Mouse (Mus musculus) megakaryocyte, embryonic 14.5 days (primary cell): Measurements from ENCODE around the gene Stk39. TPM values are rescaled to one million over a fixed set of nuclear protein-coding genes. Genes with fewer than 3 reads are reported as not detected.

ENCODE experiments used
- H3K27me3 ChIP-seq: replicated peaks from 2 replicates; pipeline ENCODE3; 2012; ENCODE audit warnings: inconsistent platforms
- H3K36me3 ChIP-seq: replicated peaks from 2 replicates; pipeline ENCODE3; 2012; ENCODE audit warnings: low read length, inconsistent platforms, mixed read lengths
- H3K4me1 ChIP-seq: 2 replicates; pipeline ENCODE4 v1.6.1; 2012; ENCODE audit warnings: inconsistent platforms
- H3K4me3 ChIP-seq: replicated peaks from 2 replicates; pipeline ENCODE3; 2012; ENCODE audit warnings: moderate library complexity, mild to moderate bottlenecking, inconsistent platforms
- H3K9me3 ChIP-seq: 2 replicates; pipeline ENCODE4 v1.6.1; 2012; ENCODE audit warnings: inconsistent platforms
- FLI1 ChIP-seq: IDR thresholded peaks from 2 replicates; pipeline ENCODE4 v1.6.1; 2012; ENCODE audit warnings: low read length, inconsistent platforms, mixed read lengths
- GATA1 ChIP-seq: IDR thresholded peaks from 3 replicates; pipeline ENCODE4 v1.6.1; 2012; ENCODE audit warnings: mixed read lengths, low read length, inconsistent platforms, borderline replicate concordance
- polyA plus RNA-seq: library from polyadenylated mRNA; stranded (reverse); fragments of >175 nt; gene quantifications from 2 replicates; pipeline ENCODE4 v1.2.3, GENCODE M21; 2012; ENCODE audit warnings: low replicate concordance; ENCODE audit not compliant: insufficient read depth

The Stk39 gene
- polyA plus RNA-seq, 1 experiment: 0.95 TPM

GRCm38 (mm10) chr2:68283021-68283548 lies 189.0 kb downstream of the Stk39 start:
- no peak for TF ChIP-seq GATA1
- TF ChIP-seq FLI1: no peak
- H3K9me3 ChIP-seq: peaks cover 29% of the 10 kb centered on the region
- no peaks in the 10 kb centered on the region for H3K4me1 ChIP-seq

GRCm38 (mm10) chr2:68281575-68281974 lies 190.5 kb downstream of the Stk39 start:
- H3K9me3 ChIP-seq: peaks cover 29% of the 10 kb centered on the region
- no peaks in the 10 kb centered on the region for H3K27me3 ChIP-seq
- no peaks in the 10 kb centered on the region for H3K4me1 ChIP-seq
- TF ChIP-seq FLI1 (no peak), GATA1 (no peak)
- H3K36me3 ChIP-seq: no peaks in the 10 kb centered on the region
- H3K4me3 ChIP-seq: no peak overlapping the region

More at GRCm38 (mm10) chr2:68283021-68283548, 189.0 kb downstream of the Stk39 start:
- Histone ChIP-seq H3K4me3 (no peak overlapping the region), H3K27me3 (no peaks in the 10 kb centered on the region), H3K36me3 (no peaks in the 10 kb centered on the region)

GRCm38 (mm10) chr2:68271301-68271700 lies 200.8 kb downstream of the Stk39 start:
- Histone ChIP-seq H3K4me3 (no peak overlapping the region), H3K27me3 (no peaks in the 10 kb centered on the region), H3K36me3 (no peaks in the 10 kb centered on the region), H3K9me3 (peaks cover 20% of the 10 kb centered on the region), H3K4me1 (no peaks in the 10 kb centered on the region)
- TF ChIP-seq FLI1: no peak
- no peak for TF ChIP-seq GATA1

- Histone ChIP-seq H3K36me3 (no peaks in the 10 kb centered on the region), H3K4me1 (no peaks in the 10 kb centered on the region), H3K4me3 (no peak overlapping the region), H3K9me3 (peaks cover 20% of the 10 kb centered on the region), H3K27me3 (no peaks in the 10 kb centered on the region)
- TF ChIP-seq GATA1 (no peak), FLI1 (no peak)
Observed at GRCm38 (mm10) chr2:68270836-68271235, 201.2 kb downstream of the Stk39 start.

- no peaks in the 10 kb centered on the region for H3K4me1 ChIP-seq
- no peak for TF ChIP-seq FLI1
- no peak for TF ChIP-seq GATA1
- no peaks in the 10 kb centered on the region for H3K36me3 ChIP-seq
- H3K9me3 ChIP-seq: peaks cover 18% of the 10 kb centered on the region
- no peak overlapping the region for H3K4me3 ChIP-seq
- H3K27me3 ChIP-seq: no peaks in the 10 kb centered on the region
Observed at GRCm38 (mm10) chr2:68269646-68270045, 202.4 kb downstream of the Stk39 start.

GRCm38 (mm10) chr2:68264826-68265225 lies 207.2 kb downstream of the Stk39 start:
- TF ChIP-seq FLI1 (no peak), GATA1 (no peak)
- H3K4me1 ChIP-seq: no peaks in the 10 kb centered on the region
- H3K27me3 ChIP-seq: no peaks in the 10 kb centered on the region
- peaks cover 4% of the 10 kb centered on the region; the same call in 1 of the 2 replicates for H3K9me3 ChIP-seq
- H3K4me3 ChIP-seq: no peak overlapping the region
- H3K36me3 ChIP-seq: no peaks in the 10 kb centered on the region

GRCm38 (mm10) chr2:68260911-68261310 lies 211.2 kb downstream of the Stk39 start:
- TF ChIP-seq GATA1 (no peak), FLI1 (no peak)
- no peak overlapping the region for H3K4me3 ChIP-seq

GRCm38 (mm10) chr2:68257571-68257970 lies 214.5 kb downstream of the Stk39 start:
- TF ChIP-seq GATA1 (no peak), FLI1 (no peak)
- no peaks in the 10 kb centered on the region for H3K4me1 ChIP-seq
- H3K36me3 ChIP-seq: no peaks in the 10 kb centered on the region
- no peak overlapping the region for H3K4me3 ChIP-seq
- H3K27me3 ChIP-seq: no peaks in the 10 kb centered on the region
- H3K9me3 ChIP-seq: peaks cover 13% of the 10 kb centered on the region

More at GRCm38 (mm10) chr2:68260911-68261310, 211.2 kb downstream of the Stk39 start:
- Histone ChIP-seq H3K27me3 (no peaks in the 10 kb centered on the region), H3K36me3 (no peaks in the 10 kb centered on the region), H3K9me3 (peaks cover 17% of the 10 kb centered on the region), H3K4me1 (no peaks in the 10 kb centered on the region)

GRCm38 (mm10) chr2:68256472-68256871 lies 215.6 kb downstream of the Stk39 start:
- Histone ChIP-seq H3K27me3 (no peaks in the 10 kb centered on the region), H3K4me1 (no peaks in the 10 kb centered on the region), H3K36me3 (no peaks in the 10 kb centered on the region), H3K4me3 (no peak overlapping the region), H3K9me3 (peaks cover 13% of the 10 kb centered on the region)
- TF ChIP-seq GATA1: no peak
- TF ChIP-seq FLI1: no peak

GRCm38 (mm10) chr2:68254756-68255155 lies 217.3 kb downstream of the Stk39 start:
- peaks cover 24% of the 10 kb centered on the region for H3K9me3 ChIP-seq
- H3K4me3 ChIP-seq: no peak overlapping the region
- H3K27me3 ChIP-seq: no peaks in the 10 kb centered on the region
- no peak for TF ChIP-seq GATA1
- H3K36me3 ChIP-seq: no peaks in the 10 kb centered on the region
- no peaks in the 10 kb centered on the region for H3K4me1 ChIP-seq
